Mouse (Mus musculus) urinary bladder, adult 2 months (tissue): Measurements from ENCODE around the gene Serpinb7. TPM values are rescaled to one million over a fixed set of nuclear protein-coding genes. Genes with fewer than 3 reads are reported as not detected.

ENCODE experiments used
- DNase-seq: peaks from one replicate; pipeline ENCODE4 v3.0.0; 2022; ENCODE audit warnings: low spot score
- polyA plus RNA-seq: library from polyadenylated mRNA; depleted of rRNA; stranded (reverse); fragments of >200 nt; gene quantifications from 2 replicates; pipeline ENCODE4 v1.2.3, GENCODE M21; 2012; rRNA removed

The Serpinb7 gene
- not detected in 2 replicates for polyA plus RNA-seq

- DNase-seq = no peak
These were observed at the start of gene Serpinb7 for GRCm38 (mm10) chr1:107399355-107399754. Gene Serpinb7, plus strand, starts transcription at chr1:107399655.

DNA sequence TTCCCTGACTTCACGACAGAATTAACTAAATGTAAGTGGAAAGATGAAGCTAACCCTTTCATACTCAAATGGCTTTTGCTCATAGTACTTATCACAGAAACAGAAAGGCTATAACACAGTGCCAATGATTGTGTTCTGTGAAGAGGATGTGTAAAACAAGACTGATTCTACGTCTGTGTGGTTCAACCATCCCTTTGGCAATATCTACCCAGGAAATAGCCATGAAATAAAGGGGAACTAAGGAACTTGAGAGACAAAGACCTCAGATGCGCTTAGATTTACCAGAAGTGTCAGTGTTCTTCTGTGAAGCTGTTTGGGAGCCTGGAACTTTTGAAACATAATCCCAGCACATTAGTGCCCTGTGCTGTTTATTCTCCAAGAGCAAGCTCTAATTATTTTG, 49.1 kb upstream of the Serpinb7 start:
- no peak for DNase-seq

DNA sequence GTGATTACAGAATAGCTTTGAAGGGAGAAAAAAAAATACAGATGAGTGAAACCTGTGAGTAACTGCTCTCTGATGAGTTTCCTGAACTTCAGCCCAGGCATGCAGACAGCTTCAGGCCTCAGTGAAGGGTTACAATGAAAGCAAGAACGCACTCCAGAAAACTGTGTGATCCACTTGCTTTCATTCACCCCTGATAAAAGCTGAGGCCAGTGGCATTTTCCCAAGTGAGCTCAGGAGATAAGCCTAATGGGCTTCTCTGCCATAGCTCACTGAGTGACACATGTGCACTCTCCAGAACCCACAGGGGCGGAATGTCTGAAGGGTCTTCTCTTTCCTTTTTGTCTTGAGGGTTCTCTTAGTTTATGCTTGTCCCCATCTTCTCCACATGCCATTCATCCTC, 48.3 kb upstream of the Serpinb7 start:
- no peak for DNase-seq

DNA sequence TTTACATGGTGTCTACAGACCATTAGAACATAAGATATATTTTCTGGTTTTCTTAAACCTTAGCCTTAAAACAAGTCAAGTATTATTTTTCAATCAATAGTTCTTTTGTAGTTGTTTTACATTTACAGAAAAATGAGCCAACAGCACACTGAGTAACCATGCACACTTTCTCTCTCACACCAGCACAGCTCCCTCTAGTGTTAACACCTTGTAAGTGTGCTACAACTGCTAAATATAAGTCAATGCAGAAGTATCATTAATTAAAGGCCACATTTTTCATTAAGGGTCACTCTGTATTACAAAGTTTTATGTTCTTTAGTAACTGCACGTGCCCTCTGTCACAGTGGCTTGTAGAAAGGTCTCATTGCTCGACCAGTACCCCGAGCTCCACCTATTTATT, 46.4 kb upstream of the Serpinb7 start:
- no peak for DNase-seq

- DNase-seq = no peak
These were observed 38.6 kb upstream of the Serpinb7 start, which contains the start of gene Serpinb11 for GRCm38 (mm10) chr1:107360898-107361297. Gene Serpinb11, plus strand, starts transcription at chr1:107361198.

GRCm38 (mm10) chr1:107365973-107366372, 33.5 kb upstream of the Serpinb7 start:
- DNase-seq = no peak

DNA sequence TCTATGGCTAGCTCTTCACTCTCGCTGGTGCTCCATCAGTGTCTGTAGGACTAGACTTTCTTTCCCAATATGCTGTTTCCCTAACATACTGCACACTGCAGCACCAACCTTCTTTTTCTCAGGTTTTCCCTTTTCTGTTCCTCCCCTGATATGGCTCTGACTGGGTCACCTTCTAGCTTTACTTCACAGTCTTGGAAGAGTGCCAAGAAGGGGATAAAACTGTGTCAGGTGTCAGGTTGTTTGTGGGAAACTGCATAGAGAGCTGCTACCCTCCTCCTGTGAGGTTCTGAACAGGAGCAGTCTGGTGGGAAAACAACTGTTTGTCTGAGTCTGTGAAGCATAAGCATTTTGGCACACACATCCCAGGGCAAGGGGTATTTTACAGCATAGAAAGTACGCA, 30.5 kb upstream of the Serpinb7 start:
- DNase-seq = no peak

DNA sequence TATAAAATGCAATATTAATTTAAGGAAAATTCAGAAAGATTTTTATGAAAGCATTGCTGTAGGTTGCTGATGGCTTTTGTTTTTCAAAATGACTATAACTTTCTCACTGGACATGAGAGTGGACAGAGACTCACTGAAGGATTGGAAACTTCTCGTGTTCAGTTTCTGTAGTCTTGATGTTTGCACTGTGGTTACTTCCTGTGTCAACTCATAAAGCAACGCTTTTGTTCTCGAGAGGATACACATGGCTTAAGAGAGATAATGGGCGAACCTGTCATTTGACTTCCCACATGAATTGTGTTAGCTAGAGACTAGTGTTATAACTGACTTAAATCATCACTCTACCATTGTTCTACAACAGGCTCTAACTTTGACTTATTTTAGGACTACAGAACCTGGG, 22.5 kb upstream of the Serpinb7 start:
- DNase-seq = no peak

DNA sequence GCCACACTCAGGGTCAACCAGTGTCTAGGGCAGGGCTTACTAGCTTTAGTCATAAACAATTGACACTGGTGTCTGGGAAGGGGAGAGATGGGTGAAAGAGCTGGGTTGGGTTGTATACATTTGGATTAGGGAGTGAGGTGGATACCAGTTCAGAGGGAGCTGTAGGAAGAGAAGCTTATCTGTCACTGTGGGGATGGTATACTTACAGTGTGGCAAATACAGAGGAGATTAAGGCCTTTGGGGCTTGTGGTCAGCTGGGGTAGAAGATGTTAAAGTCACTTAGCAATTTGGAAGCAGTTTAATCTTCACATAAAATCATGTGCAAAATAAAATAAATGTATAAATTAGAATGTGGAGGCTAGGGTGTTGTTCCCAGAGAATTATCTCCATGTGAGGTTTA, 21.1 kb upstream of the Serpinb7 start:
- no peak for DNase-seq

- DNase-seq = no peak
These were observed 18.0 kb upstream of the Serpinb7 start for GRCm38 (mm10) chr1:107381491-107381890.

DNA sequence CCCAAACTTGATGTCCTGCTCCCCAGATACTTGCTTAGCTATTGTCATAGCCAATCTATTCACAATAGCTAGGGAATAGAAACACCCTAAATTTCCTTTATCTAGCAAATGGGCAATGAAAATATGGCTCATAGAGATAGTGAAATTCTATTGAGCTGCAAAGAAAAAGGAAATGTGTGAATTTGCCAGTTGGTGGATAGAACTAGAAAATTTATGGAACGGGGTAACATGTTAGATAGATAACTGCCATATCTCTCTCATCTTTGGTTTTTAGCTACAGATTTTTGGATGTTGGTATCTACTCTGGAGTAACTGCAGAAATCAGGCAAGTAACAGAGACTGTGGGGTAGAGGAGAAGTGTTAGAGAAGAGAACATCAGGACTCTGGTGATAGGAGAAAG, 17.1 kb upstream of the Serpinb7 start:
- DNase-seq = no peak

DNA sequence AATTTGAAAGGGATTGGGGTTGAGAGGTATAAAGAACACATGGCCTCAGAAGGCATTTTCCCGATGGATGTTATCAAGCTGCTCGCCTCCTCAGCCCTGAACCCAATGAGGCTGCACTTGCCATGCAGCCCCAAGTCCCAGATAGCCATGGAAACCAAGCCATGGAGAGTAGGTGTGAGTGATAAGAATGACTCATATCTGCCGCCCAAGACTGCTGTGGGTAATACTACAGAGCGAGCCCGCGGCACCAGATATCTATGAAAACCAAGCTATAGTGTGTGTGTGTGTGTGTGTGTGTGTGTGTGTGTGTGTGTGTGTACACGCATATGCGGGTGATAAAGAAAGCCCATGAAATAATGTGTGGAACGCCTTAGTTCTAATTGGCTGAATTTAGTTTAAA, 14.9 kb upstream of the Serpinb7 start:
- DNase-seq = no peak

GRCm38 (mm10) chr1:107389753-107390152, 9.7 kb upstream of the Serpinb7 start:
- no peak for DNase-seq

DNA sequence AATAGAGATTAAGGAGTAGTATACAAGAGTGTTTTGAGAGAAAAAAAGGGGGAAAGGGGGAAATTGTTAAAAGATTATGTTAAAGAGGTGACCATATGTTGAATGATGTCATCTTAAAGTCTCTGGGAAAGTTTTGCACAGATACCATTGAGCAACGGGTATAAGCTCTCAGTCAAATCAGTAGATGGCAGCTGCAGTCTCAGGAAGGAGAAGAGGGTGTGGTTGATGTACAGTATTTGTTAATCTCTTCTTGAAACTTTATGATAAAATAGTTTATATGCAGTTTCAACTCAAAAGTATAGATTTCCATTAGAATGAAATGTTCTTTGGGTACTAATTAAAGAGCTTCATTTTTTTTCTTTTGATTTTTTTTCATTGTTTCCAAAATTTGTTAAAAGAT, 2.0 kb upstream of the Serpinb7 start:
- no peak for DNase-seq

GRCm38 (mm10) chr1:107402082-107402481, 2.6 kb downstream of the Serpinb7 start:
- no peak for DNase-seq

DNA sequence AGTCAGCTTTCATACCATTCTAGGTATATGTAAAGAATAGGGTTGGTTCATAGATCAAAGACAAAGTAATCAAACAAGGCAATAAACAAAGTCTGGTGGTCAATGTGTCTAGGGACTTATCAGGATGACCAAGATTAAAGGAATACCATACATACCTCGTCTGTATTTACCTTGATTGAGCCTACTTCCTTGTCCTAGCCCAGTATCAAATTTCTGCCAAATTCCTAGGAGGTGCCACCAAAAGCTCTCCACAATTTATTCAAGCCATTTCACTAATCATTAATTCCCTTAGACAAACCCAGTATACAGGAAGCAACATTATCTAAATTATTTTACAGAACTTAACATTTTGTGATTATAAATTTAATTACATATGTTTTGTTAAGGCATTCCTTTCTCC, 15.2 kb downstream of the Serpinb7 start:
- DNase-seq = no peak

DNA sequence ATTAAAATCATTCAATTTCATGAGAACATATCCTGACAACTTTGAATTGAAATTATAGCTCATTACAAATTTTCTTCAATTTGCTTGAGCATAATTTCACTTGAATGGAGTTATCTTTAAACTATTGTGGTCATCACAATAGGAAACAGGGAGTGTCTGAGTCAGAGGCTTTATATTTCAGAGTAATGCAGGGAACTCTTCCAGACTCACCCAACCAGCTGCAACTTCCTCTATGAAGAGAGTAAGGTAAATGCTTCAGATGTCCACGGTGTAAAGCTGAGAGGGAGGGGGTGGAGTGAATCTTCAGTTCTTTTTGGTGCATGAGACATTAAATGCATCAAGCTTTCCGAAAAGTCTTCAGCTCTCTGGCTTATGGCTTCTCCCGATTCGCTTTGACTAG, 23.0 kb downstream of the Serpinb7 start:
- DNase-seq = no peak

DNA sequence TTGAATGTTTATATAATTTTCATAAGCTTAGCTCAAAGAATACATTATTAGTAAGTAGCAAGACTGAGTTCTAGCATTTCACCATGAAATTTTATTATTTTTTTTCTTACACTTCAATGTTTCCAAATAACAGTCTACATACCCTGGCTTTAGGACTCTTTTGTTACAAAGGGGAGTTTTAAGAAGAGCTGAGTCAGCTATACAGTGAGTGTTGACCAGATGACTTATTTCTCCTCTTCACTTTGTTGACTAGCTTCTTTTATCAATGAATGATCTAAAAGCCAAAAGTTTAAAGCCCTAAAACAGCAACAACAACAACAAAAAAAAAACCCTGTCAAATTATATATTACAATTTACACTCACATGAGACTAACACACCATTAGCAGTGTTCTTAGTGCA, 31.8 kb downstream of the Serpinb7 start:
- no peak for DNase-seq

DNA sequence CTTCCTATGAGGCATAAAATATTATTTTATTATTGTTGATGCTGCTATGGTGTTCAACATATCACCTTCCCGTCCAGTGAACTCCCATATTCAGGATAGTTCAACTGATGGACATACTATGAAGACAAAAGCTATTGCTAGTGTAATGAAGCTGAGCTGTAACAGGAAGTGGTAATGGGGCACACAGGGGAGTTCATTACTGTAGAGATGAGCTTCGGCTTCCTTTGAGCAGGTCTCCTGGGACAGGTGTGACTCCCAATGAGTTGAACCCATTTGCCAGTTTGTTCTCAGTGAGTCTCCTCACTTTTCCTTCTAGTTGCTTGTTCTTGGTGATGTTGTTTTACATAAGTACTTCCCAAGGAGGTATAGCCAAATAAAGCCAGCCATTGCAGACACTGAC, 36.1 kb downstream of the Serpinb7 start:
- DNase-seq = no peak

DNA sequence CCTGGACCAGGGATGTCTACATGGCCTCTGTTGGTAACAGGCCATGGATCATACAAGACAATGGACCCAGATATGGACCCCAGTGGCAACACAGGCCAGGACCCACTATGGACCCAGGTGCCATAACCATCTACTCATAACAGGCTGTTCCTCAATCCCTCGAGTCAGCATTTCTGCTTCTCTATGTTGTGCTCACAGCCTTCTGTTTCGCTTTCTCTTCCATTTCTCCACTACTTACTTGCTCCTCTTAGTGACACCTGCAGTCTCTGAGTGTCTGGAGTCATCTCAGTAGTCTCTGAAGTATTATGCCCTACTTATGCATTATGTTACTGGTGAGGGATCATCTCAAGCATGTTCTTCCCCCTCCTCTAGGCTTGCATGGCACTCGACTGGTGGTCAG, 40.0 kb downstream of the Serpinb7 start:
- no peak for DNase-seq

- no peak for DNase-seq
These were observed 45.9 kb downstream of the Serpinb7 start for GRCm38 (mm10) chr1:107445352-107445751.

DNA sequence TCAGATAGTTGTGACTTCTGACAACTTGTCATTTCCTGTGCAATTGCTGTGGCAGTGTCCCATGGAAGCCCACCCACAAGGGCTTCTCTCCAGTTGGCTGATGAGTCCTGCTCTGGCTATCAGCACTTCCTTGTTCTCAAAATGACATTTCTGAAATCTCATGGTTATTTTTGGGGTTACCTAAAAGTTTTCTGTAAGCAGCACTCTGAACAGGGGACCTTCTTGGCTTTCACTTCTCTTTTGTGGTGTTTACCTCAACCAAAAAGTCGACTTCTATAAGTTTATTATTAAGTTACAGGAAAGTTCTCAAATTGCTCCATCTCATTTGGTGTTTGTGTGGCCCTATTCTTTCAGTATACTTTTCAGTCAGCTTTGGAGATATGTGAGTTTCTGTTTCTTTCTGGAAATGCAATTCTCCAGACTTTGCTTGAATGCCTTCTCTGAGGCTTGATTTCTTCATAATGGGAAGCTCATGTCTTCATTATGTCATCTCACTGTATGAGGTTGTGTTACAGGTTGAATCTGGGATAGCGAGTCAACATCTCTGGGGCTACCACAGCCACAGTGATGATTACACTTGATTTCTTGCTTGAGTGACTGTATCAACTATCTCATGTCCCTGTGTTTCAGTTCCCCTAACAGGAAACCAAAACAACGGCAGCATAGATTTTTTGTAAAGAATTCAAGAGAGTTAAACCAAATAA, 47.9 kb downstream of the Serpinb7 start:
- no peak for DNase-seq

DNA sequence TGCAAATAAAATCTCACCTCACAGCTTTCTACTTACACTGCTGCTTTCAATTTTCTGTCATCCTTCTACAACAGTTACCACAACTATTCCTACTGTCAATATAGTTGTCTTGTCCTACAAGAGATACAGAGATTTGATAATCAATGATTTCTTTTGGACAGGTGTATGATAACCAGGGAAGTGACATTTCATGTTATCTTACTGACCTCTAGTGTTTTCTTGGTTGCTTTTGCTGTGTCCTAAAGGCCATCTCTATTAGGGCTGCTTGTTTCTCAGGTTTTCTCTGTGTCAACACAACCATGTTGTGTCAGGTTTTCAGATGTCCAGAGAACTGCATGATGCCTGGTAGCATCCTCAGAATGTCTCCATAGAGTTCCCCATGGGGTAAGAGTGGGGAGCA, 80.5 kb downstream of the Serpinb7 start:
- no peak for DNase-seq

DNA sequence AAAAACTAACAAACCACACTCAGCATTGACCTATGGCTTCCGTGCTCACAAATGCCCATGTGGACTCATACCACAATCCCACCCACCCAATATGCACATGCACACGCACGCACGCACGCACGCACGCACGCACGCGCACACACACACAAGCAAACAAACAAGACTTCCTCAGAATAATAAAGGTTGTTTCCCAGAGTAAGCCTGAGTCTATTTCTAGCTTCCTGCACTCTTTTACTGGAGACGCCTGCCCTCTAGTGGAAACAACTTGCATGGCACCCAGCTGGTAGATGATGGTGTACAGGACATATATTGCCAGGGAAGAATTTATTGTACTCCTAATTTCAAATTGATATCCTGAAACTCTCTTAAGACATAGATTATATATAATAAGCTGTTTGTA, 82.0 kb downstream of the Serpinb7 start:
- peak; percentile 43 for DNase-seq
